Mouse (Mus musculus) E14TG2a.4 (cell line): ENCODE data around the gene Nppa.

Source experiments
- H3K27me3 ChIP-seq: 2 replicates; pipeline ENCODE4 v1.6.1; 2014; ENCODE audit warnings: low read length, control low read depth; ENCODE audit not compliant: insufficient read depth
- H3K36me3 ChIP-seq: 2 replicates; pipeline ENCODE4 v1.6.1; 2014; ENCODE audit warnings: low read length, control low read depth; ENCODE audit not compliant: insufficient read depth
- H3K4me1 ChIP-seq: replicated peaks from 2 replicates; pipeline ENCODE4 v1.6.1; 2014; ENCODE audit warnings: low read depth, low read length, control low read depth
- H3K4me3 ChIP-seq: replicated peaks from 2 replicates; pipeline ENCODE4 v1.5.1; 2014; ENCODE audit warnings: mild to moderate bottlenecking, low read length
- H3K9me3 ChIP-seq: 2 replicates; pipeline ENCODE4 v1.6.1; 2014; ENCODE audit warnings: low read length, control low read depth
- CTCF ChIP-seq: conservative IDR thresholded peaks from 2 replicates; pipeline ENCODE4 v1.5.1; 2014; ENCODE audit warnings: low read length
- NANOG ChIP-seq: IDR thresholded peaks from 2 replicates; pipeline ENCODE4 v1.6.1; 2014; ENCODE audit warnings: borderline replicate concordance, low read length, mixed read lengths
- POU5F1 ChIP-seq: IDR thresholded peaks from 2 replicates; pipeline ENCODE4 v1.6.1; 2014; ENCODE audit warnings: low read length, borderline replicate concordance

Gene Nppa

GRCm38 (mm10) chr4:147969337-147969736 lies 31.2 kb upstream of the Nppa start:
- Histone ChIP-seq H3K9me3 (no peaks in the 10 kb centered on the region), H3K27me3 (no peaks in the 10 kb centered on the region), H3K4me1 (peaks cover 7% of the 10 kb centered on the region), H3K4me3 (no peak overlapping the region), H3K36me3 (no peaks in the 10 kb centered on the region)
- TF ChIP-seq POU5F1: no peak
- no peak for TF ChIP-seq CTCF
- no peak for TF ChIP-seq NANOG

GRCm38 (mm10) chr4:147976237-147976636 lies 24.3 kb upstream of the Nppa start:
- no peaks in the 10 kb centered on the region for H3K27me3 ChIP-seq
- H3K4me1 ChIP-seq: no peaks in the 10 kb centered on the region
- no peak overlapping the region for H3K4me3 ChIP-seq
- 0 out of 2 replicates have a peak, but pooled peaks cover 3% of the 10 kb centered on the region for H3K9me3 ChIP-seq
- TF ChIP-seq NANOG (no peak), POU5F1 (no peak), CTCF (no peak)
- no peaks in the 10 kb centered on the region for H3K36me3 ChIP-seq

GRCm38 (mm10) chr4:147977726-147978125 lies 22.8 kb upstream of the Nppa start:
- H3K4me3 ChIP-seq: no peak overlapping the region
- no peaks in the 10 kb centered on the region for H3K36me3 ChIP-seq
- no peaks in the 10 kb centered on the region for H3K4me1 ChIP-seq
- 0 out of 2 replicates have a peak, but pooled peaks cover 3% of the 10 kb centered on the region for H3K9me3 ChIP-seq
- no peak for TF ChIP-seq POU5F1
- TF ChIP-seq NANOG: no peak
- no peak for TF ChIP-seq CTCF
- no peaks in the 10 kb centered on the region for H3K27me3 ChIP-seq

GRCm38 (mm10) chr4:147978391-147978790 lies 22.1 kb upstream of the Nppa start:
- Histone ChIP-seq H3K27me3 (no peaks in the 10 kb centered on the region), H3K9me3 (0 out of 2 replicates have a peak, but pooled peaks cover 3% of the 10 kb centered on the region), H3K36me3 (no peaks in the 10 kb centered on the region), H3K4me1 (no peaks in the 10 kb centered on the region), H3K4me3 (no peak overlapping the region)
- no peak for TF ChIP-seq POU5F1

- H3K27me3 ChIP-seq: no peaks in the 10 kb centered on the region
- TF ChIP-seq CTCF (no peak), POU5F1 (no peak), NANOG (no peak)
- no peaks in the 10 kb centered on the region for H3K4me1 ChIP-seq
- H3K9me3 ChIP-seq: 0 out of 2 replicates have a peak, but pooled peaks cover 3% of the 10 kb centered on the region
- H3K36me3 ChIP-seq: no peaks in the 10 kb centered on the region
- H3K4me3 ChIP-seq: no peak overlapping the region
These were observed 21.1 kb upstream of the Nppa start for GRCm38 (mm10) chr4:147979441-147979860.

- no peaks in the 10 kb centered on the region for H3K27me3 ChIP-seq
- TF ChIP-seq POU5F1 (no peak), NANOG (no peak), CTCF (no peak)
- no peaks in the 10 kb centered on the region for H3K36me3 ChIP-seq
- H3K4me3 ChIP-seq: peak within 1 kb of the TSS; percentile 50
- H3K9me3 ChIP-seq: no peaks in the 10 kb centered on the region
- peaks cover 27% of the 10 kb centered on the region for H3K4me1 ChIP-seq
These were observed 15.1 kb upstream of the Nppa start, which contains the start of gene Nppb for GRCm38 (mm10) chr4:147985205-147986132. Nppb (plus strand) TSS chr4:147985788.

GRCm38 (mm10) chr4:147993571-147994095 lies 6.9 kb upstream of the Nppa start:
- H3K9me3 ChIP-seq: no peaks in the 10 kb centered on the region
- TF ChIP-seq POU5F1 (no peak), NANOG (no peak), CTCF (no peak)
- no peaks in the 10 kb centered on the region for H3K27me3 ChIP-seq
- peaks cover 27% of the 10 kb centered on the region for H3K4me1 ChIP-seq
- H3K4me3 ChIP-seq: no peak overlapping the region
- H3K36me3 ChIP-seq: no peaks in the 10 kb centered on the region

GRCm38 (mm10) chr4:147995311-147995710 lies 5.2 kb upstream of the Nppa start:
- Histone ChIP-seq H3K4me1 (peaks cover 40% of the 10 kb centered on the region), H3K36me3 (no peaks in the 10 kb centered on the region), H3K27me3 (no peaks in the 10 kb centered on the region), H3K4me3 (no peak overlapping the region), H3K9me3 (no peaks in the 10 kb centered on the region)
- TF ChIP-seq NANOG: no peak
- no peak for TF ChIP-seq CTCF
- no peak for TF ChIP-seq POU5F1
